9 mouse cellular contexts compared by ENCODE assay signal in genomic region chr19:30549044-30549853, GRCm38 (mm10). TPM values are rescaled to one million over a fixed set of nuclear protein-coding genes. Genes with fewer than 3 reads are reported as not detected.
DNase-seq lines count a peak whose midpoint lies in the region; ATAC-seq and TF ChIP-seq lines count a peak whose summit lies in the region.
"Had no signal": no experiment of that assay in that cellular context is flagged by ENCODE, and none has a peak within 500 bp of the region (broad histone marks: within the 10 kb centered on the region; RNA-seq: fewer than 3 reads in every experiment).

Gene Dkk1, minus strand, starts transcription at chr19:30549665.

- 0 out of 2 replicates have a peak within 1 kb of the TSS, but pooled peaks have one; percentile 34 for H3K9ac ChIP-seq in heart, embryonic 11.5 days (ENCODE audit: low read depth, low read length)
- H3K9ac ChIP-seq in limb, embryonic 11.5 days (ENCODE audit: low read length): peak within 1 kb of the TSS; percentile 22; the same call in 1 of the 2 replicates
- peak within 1 kb of the TSS; percentile 43; the same call in 1 of the 2 replicates for H3K9ac ChIP-seq in midbrain, embryonic 14.5 days (replicated peaks; ENCODE audit: low read length)

- no peak for TF ChIP-seq POLR2A in cortical plate, adult 2 months (IDR thresholded peaks at IDR 0.05; ENCODE audit: extremely low read depth, insufficient read depth, low read length)

- H3K4me1 ChIP-seq in heart, embryonic 11.5 days (ENCODE audit: control insufficient read depth, insufficient read depth, low read length): peaks cover 15% of the 10 kb centered on the region
- no peaks in the 10 kb centered on the region for H3K4me1 ChIP-seq in cortical plate, adult 2 months (ENCODE audit: control insufficient read depth, insufficient read depth, low read length)
- H3K4me1 ChIP-seq in hindbrain, embryonic 10.5 days (replicated peaks): peaks cover 36% of the 10 kb centered on the region
- H3K4me1 ChIP-seq in limb, embryonic 11.5 days (ENCODE audit: control insufficient read depth, insufficient read depth, low read length): no peaks in the 10 kb centered on the region
- peaks cover 13% of the 10 kb centered on the region for H3K4me1 ChIP-seq in midbrain, embryonic 14.5 days (ENCODE audit: control insufficient read depth, insufficient read depth, low read length)

- H3K36me3 ChIP-seq in heart, embryonic 11.5 days (ENCODE audit: control insufficient read depth, insufficient read depth, low read length): no peaks in the 10 kb centered on the region
- H3K36me3 ChIP-seq in hindbrain, embryonic 10.5 days: no peaks in the 10 kb centered on the region
- no peaks in the 10 kb centered on the region for H3K36me3 ChIP-seq in limb, embryonic 11.5 days (ENCODE audit: control insufficient read depth, insufficient read depth, low read length)
- no peaks in the 10 kb centered on the region for H3K36me3 ChIP-seq in midbrain, embryonic 14.5 days (ENCODE audit: control insufficient read depth, insufficient read depth, low read length)

- no peak within 1 kb of the TSS for H3K27ac ChIP-seq in heart, embryonic 11.5 days (ENCODE audit: low read depth, low read length)
- H3K27ac ChIP-seq in cortical plate, adult 2 months (ENCODE audit: insufficient read depth, low read length): no peak within 1 kb of the TSS
- peak within 1 kb of the TSS; percentile 17; the same call in 1 of the 2 replicates for H3K27ac ChIP-seq in hindbrain, embryonic 10.5 days
- no peak within 1 kb of the TSS for H3K27ac ChIP-seq in limb, embryonic 11.5 days (replicated peaks; ENCODE audit: low read depth, low read length)
- peak within 1 kb of the TSS; percentile 52 for H3K27ac ChIP-seq in midbrain, embryonic 14.5 days (replicated peaks; ENCODE audit: low read depth, low read length)

- ATAC-seq in heart, embryonic 11.5 days (replicated peaks; ENCODE audit: insufficient number of reproducible peaks, low FRiP score, low TSS enrichment): peak; percentile 49; the same call in 1 of the 2 replicates
- ATAC-seq in limb, embryonic 11.5 days (ENCODE audit: insufficient number of reproducible peaks, low FRiP score, low TSS enrichment, low read depth): peak; percentile 78; the same call in 1 of the 2 replicates
- ATAC-seq in midbrain, embryonic 14.5 days (ENCODE audit: low FRiP score, low TSS enrichment): peak; percentile 67
- no peak for ATAC-seq in cerebellum, adult (ENCODE audit: insufficient number of reproducible peaks, low FRiP score, low TSS enrichment)

- H3K27me3 ChIP-seq in heart, embryonic 11.5 days (ENCODE audit: control insufficient read depth, insufficient read depth, low read length): peaks cover 19% of the 10 kb centered on the region
- H3K27me3 ChIP-seq in hindbrain, embryonic 10.5 days (ENCODE audit: insufficient read depth, poor library complexity, severe bottlenecking): peaks cover 92% of the 10 kb centered on the region
- H3K27me3 ChIP-seq in limb, embryonic 11.5 days (ENCODE audit: control insufficient read depth, insufficient read depth, low read length): peaks cover 8% of the 10 kb centered on the region
- H3K27me3 ChIP-seq in midbrain, embryonic 14.5 days (ENCODE audit: control insufficient read depth, insufficient read depth, low read length): peaks cover 35% of the 10 kb centered on the region; the same call in 1 of the 2 replicates

- WGBS in heart, embryonic 11.5 days (ENCODE audit: insufficient replicate concordance): under 1% methylated on average over 26 of the region's 26 CpGs
- 0% methylated on average over 26 of the region's 26 CpGs for WGBS in hindbrain, embryonic 10.5 days
- under 1% methylated on average over 26 of the region's 26 CpGs for WGBS in limb, embryonic 11.5 days
- under 1% methylated on average over 26 of the region's 26 CpGs for WGBS in midbrain, embryonic 14.5 days

- H3K9me3 ChIP-seq in heart, embryonic 11.5 days (replicated peaks; ENCODE audit: control insufficient read depth, low read length): no peaks in the 10 kb centered on the region
- no peaks in the 10 kb centered on the region for H3K9me3 ChIP-seq in hindbrain, embryonic 10.5 days
- H3K9me3 ChIP-seq in limb, embryonic 11.5 days (ENCODE audit: control insufficient read depth, low read length): no peaks in the 10 kb centered on the region
- H3K9me3 ChIP-seq in midbrain, embryonic 14.5 days (ENCODE audit: control insufficient read depth, low read length): no peaks in the 10 kb centered on the region

- H3K4me3 ChIP-seq in heart, embryonic 11.5 days (ENCODE audit: low read depth, low read length): peak within 1 kb of the TSS; percentile 48
- H3K4me3 ChIP-seq in cortical plate, adult 2 months (ENCODE audit: insufficient read depth, low read length): no peak within 1 kb of the TSS
- peak within 1 kb of the TSS; percentile 53 for H3K4me3 ChIP-seq in hindbrain, embryonic 10.5 days
- peak within 1 kb of the TSS; percentile 31 for H3K4me3 ChIP-seq in limb, embryonic 11.5 days (ENCODE audit: low read depth, low read length)
- peak within 1 kb of the TSS; percentile 36 for H3K4me3 ChIP-seq in midbrain, embryonic 14.5 days (replicated peaks; ENCODE audit: low read depth, low read length)

- DNase-seq in heart, adult 8-10 months (ENCODE audit: low spot score): no peak
- DNase-seq in hindbrain, embryonic 10.5 days (ENCODE audit: low spot score): peak; percentile 80
- DNase-seq in limb, embryonic 11.5 days (ENCODE audit: low spot score): peak; percentile 83
- peak; percentile 84 for DNase-seq in midbrain, embryonic 14.5 days
- DNase-seq in right cerebral cortex, adult 18-20 months: no peak

- TF ChIP-seq CTCF in cortical plate, adult 2 months (IDR thresholded peaks at IDR 0.05; ENCODE audit: extremely low read depth, insufficient read depth, low read length): 0 out of 2 replicates have a peak, but pooled peaks have one; percentile 3

- H3K4me2 ChIP-seq in heart, embryonic 11.5 days: peak within 1 kb of the TSS; percentile 79
- H3K4me2 ChIP-seq in limb, embryonic 11.5 days (ENCODE audit: low read depth, severe bottlenecking): peak within 1 kb of the TSS; percentile 71
- H3K4me2 ChIP-seq in midbrain, embryonic 14.5 days (ENCODE audit: low read length): peak within 1 kb of the TSS; percentile 69

RNA-seq across cellular contexts. Expression of gene Dkk1, which starts in this region (rescaled TPM):
- 2.3 and 3.1 TPM in 2 replicates for polyA plus RNA-seq in heart, embryonic 11.5 days (2014; fragmentation: Nextera tagmentation; extraction: Ambion mirVana)
- total RNA-seq in heart, adult 8-10 months (2022): not detected
- polyA plus RNA-seq in cortical plate, adult 2 months (2012; rRNA removed): not detected in 2 replicates
- 5.9 and 7.1 TPM in 2 replicates for polyA plus RNA-seq in hindbrain, embryonic 10.5 days (2016; fragmentation: Nextera tagmentation; extraction: Ambion mirVana)
- polyA plus RNA-seq in limb, embryonic 11.5 days (2014; fragmentation: Nextera tagmentation; extraction: Ambion mirVana): 8.4 and 8.8 TPM in 2 replicates
- polyA plus RNA-seq in midbrain, embryonic 14.5 days (2014; fragmentation: Nextera tagmentation; extraction: Ambion mirVana): 2.8 and 3.6 TPM in 2 replicates
- total RNA-seq: gastrocnemius, postnatal 4 days had no signal

Comparison
In these comparisons a context has a peak if more than half of its experiments do, and no peak if none do; other contexts are left out.
1. H3K27ac ChIP-seq: peak in hindbrain, embryonic 10.5 days (single experiment) and midbrain, embryonic 14.5 days (single experiment); none in heart, embryonic 11.5 days (single experiment), cortical plate, adult 2 months (single experiment) and limb, embryonic 11.5 days (single experiment).
2. DNase-seq: peak in hindbrain, embryonic 10.5 days (single experiment), limb, embryonic 11.5 days (single experiment) and midbrain, embryonic 14.5 days (single experiment); none in heart, adult 8-10 months (single experiment) and right cerebral cortex, adult 18-20 months (single experiment).
3. Peak in every context shown above with its lines, with median percentiles within 50 percentile points of each other: H3K4me2 ChIP-seq and H3K9ac ChIP-seq.